Mouse (Mus musculus): ENCODE measurements around the gene Slc22a14. TPM values are rescaled to one million over a fixed set of nuclear protein-coding genes. Genes with fewer than 3 reads are reported as not detected.
A peak's percentile ranks its signal among the peaks of the same experiment; 100 is the strongest.

Slc22a14 gene
- polyA plus RNA-seq, 1 experiment from 2014 or later, result not detected

- ATAC-seq (ENCODE audit: low read depth), result no peak; the same call in 1 of the 2 replicates
- Histone ChIP-seq H3K4me2 (no peak overlapping the region), H3K36me3 (no peaks in the 10 kb centered on the region), H3K4me1 (replicated peaks) (no peaks in the 10 kb centered on the region), H3K9me3 (replicated peaks) (no peaks in the 10 kb centered on the region), H3K9ac (no peak overlapping the region), H3K27me3 (no peaks in the 10 kb centered on the region), H3K27ac (no peak overlapping the region), H3K4me3 (replicated peaks) (no peak overlapping the region)
- 35% methylated on average over 11 of the region's 11 CpGs for WGBS (ENCODE audit: insufficient replicate concordance)
- peak; percentile 8 for DNase-seq
Measured at GRCm38 (mm10) chr9:119192202-119192990, 173.0 kb downstream of the Slc22a14 start.

- no peak for DNase-seq
- Histone ChIP-seq H3K27ac (no peak overlapping the region), H3K27me3 (no peaks in the 10 kb centered on the region), H3K36me3 (no peaks in the 10 kb centered on the region), H3K4me1 (replicated peaks) (no peaks in the 10 kb centered on the region), H3K4me2 (no peak overlapping the region), H3K4me3 (replicated peaks) (no peak overlapping the region), H3K9me3 (replicated peaks) (no peaks in the 10 kb centered on the region), H3K9ac (no peak overlapping the region)
- 28% methylated on average over 3 of the region's 3 CpGs for WGBS (ENCODE audit: insufficient replicate concordance)
- no peak for ATAC-seq (ENCODE audit: low read depth)
Measured at GRCm38 (mm10) chr9:119181241-119181728, 184.1 kb downstream of the Slc22a14 start.

- ATAC-seq (ENCODE audit: low read depth), result no peak
- Histone ChIP-seq H3K4me2 (no peak overlapping the region), H3K27me3 (no peaks in the 10 kb centered on the region), H3K9ac (no peak overlapping the region), H3K36me3 (no peaks in the 10 kb centered on the region), H3K9me3 (replicated peaks) (no peaks in the 10 kb centered on the region), H3K4me3 (replicated peaks) (no peak overlapping the region), H3K4me1 (replicated peaks) (no peaks in the 10 kb centered on the region), H3K27ac (no peak overlapping the region)
- WGBS (ENCODE audit: insufficient replicate concordance), result 67% methylated on average over 11 of the region's 11 CpGs
- DNase-seq, result no peak
Measured at GRCm38 (mm10) chr9:119179292-119179691, 186.1 kb downstream of the Slc22a14 start.

GRCm38 (mm10) chr9:119167608-119168007 is 197.7 kb downstream of the Slc22a14 start:
- WGBS (ENCODE audit: insufficient replicate concordance), result 88% methylated on average over 2 of the region's 2 CpGs
- H3K4me3 ChIP-seq (replicated peaks), result no peak overlapping the region
- no peaks in the 10 kb centered on the region for H3K36me3 ChIP-seq
- ATAC-seq (ENCODE audit: low read depth) (no peak), DNase-seq (no peak)
- no peak overlapping the region for H3K27ac ChIP-seq
- H3K4me2 ChIP-seq, result no peak overlapping the region
- H3K4me1 ChIP-seq (replicated peaks), result 0 out of 2 replicates have a peak, but pooled peaks cover 4% of the 10 kb centered on the region
- H3K27me3 ChIP-seq, result no peaks in the 10 kb centered on the region
- no peaks in the 10 kb centered on the region for H3K9me3 ChIP-seq (replicated peaks)
- H3K9ac ChIP-seq, result no peak overlapping the region

GRCm38 (mm10) chr9:119165548-119165947 is 199.8 kb downstream of the Slc22a14 start:
- H3K9me3 ChIP-seq (replicated peaks), result no peaks in the 10 kb centered on the region
- ATAC-seq (ENCODE audit: low read depth) (no peak), DNase-seq (no peak)
- no peaks in the 10 kb centered on the region for H3K27me3 ChIP-seq
- H3K27ac ChIP-seq, result peak overlapping the region; percentile 55; the same call in 1 of the 2 replicates
- no peak overlapping the region for H3K4me2 ChIP-seq
- H3K9ac ChIP-seq, result no peak overlapping the region
- 66% methylated on average over 6 of the region's 6 CpGs for WGBS (ENCODE audit: insufficient replicate concordance)
- no peaks in the 10 kb centered on the region for H3K36me3 ChIP-seq
- H3K4me1 ChIP-seq (replicated peaks), result 0 out of 2 replicates have a peak, but pooled peaks cover 4% of the 10 kb centered on the region
- H3K4me3 ChIP-seq (replicated peaks), result no peak overlapping the region

- 0 out of 2 replicates have a peak, but pooled peaks cover 4% of the 10 kb centered on the region for H3K4me1 ChIP-seq (replicated peaks)
- H3K27me3 ChIP-seq, result no peaks in the 10 kb centered on the region
- peak overlapping the region; percentile 63; the same call in 1 of the 2 replicates for H3K27ac ChIP-seq
- H3K9me3 ChIP-seq (replicated peaks), result no peaks in the 10 kb centered on the region
- no peaks in the 10 kb centered on the region for H3K36me3 ChIP-seq
- no peak overlapping the region for H3K4me3 ChIP-seq (replicated peaks)
- 64% methylated on average over 7 of the region's 7 CpGs for WGBS (ENCODE audit: insufficient replicate concordance)
- no peak overlapping the region for H3K4me2 ChIP-seq
- no peak for DNase-seq
- peak; percentile 75 for ATAC-seq (ENCODE audit: low read depth)
- H3K9ac ChIP-seq, result no peak overlapping the region
Measured at GRCm38 (mm10) chr9:119164743-119165142, 200.6 kb downstream of the Slc22a14 start.

- Histone ChIP-seq H3K27me3 (peaks cover 23% of the 10 kb centered on the region), H3K4me2 (no peak overlapping the region), H3K9me3 (replicated peaks) (no peaks in the 10 kb centered on the region), H3K4me1 (replicated peaks) (0 out of 2 replicates have a peak, but pooled peaks cover 9% of the 10 kb centered on the region), H3K27ac (no peak overlapping the region), H3K9ac (no peak overlapping the region), H3K4me3 (replicated peaks) (no peak overlapping the region), H3K36me3 (no peaks in the 10 kb centered on the region)
- DNase-seq, result no peak
- 75% methylated on average over 3 of the region's 3 CpGs for WGBS (ENCODE audit: insufficient replicate concordance)
- ATAC-seq (ENCODE audit: low read depth), result no peak
Measured at GRCm38 (mm10) chr9:119160689-119161088, 204.7 kb downstream of the Slc22a14 start.

GRCm38 (mm10) chr9:119158861-119159260 is 206.5 kb downstream of the Slc22a14 start, which contains the start of gene Gm47289:
Gm47289 (plus strand) TSS chr9:119159161.
- Histone ChIP-seq H3K36me3 (no peaks in the 10 kb centered on the region), H3K27me3 (peaks cover 30% of the 10 kb centered on the region), H3K4me3 (replicated peaks) (no peak within 1 kb of the TSS), H3K9me3 (replicated peaks) (no peaks in the 10 kb centered on the region), H3K9ac (no peak within 1 kb of the TSS), H3K27ac (no peak within 1 kb of the TSS), H3K4me1 (replicated peaks) (0 out of 2 replicates have a peak, but pooled peaks cover 5% of the 10 kb centered on the region), H3K4me2 (no peak within 1 kb of the TSS)
- ATAC-seq (ENCODE audit: low read depth) (no peak), DNase-seq (no peak)
- 18% methylated on average over 4 of the region's 4 CpGs for WGBS (ENCODE audit: insufficient replicate concordance)

GRCm38 (mm10) chr9:119156278-119157201 is 208.8 kb downstream of the Slc22a14 start, which contains the start of gene Acaa1b:
Acaa1b (minus strand) TSS chr9:119157093.
- no peaks in the 10 kb centered on the region for H3K36me3 ChIP-seq
- peak within 1 kb of the TSS; percentile 52 for H3K4me3 ChIP-seq (replicated peaks)
- H3K4me1 ChIP-seq (replicated peaks), result 0 out of 2 replicates have a peak, but pooled peaks cover 5% of the 10 kb centered on the region
- H3K9me3 ChIP-seq (replicated peaks), result no peaks in the 10 kb centered on the region
- peak within 1 kb of the TSS; percentile 62 for H3K4me2 ChIP-seq
- ATAC-seq (ENCODE audit: low read depth), result peak; percentile 67
- peak; percentile 18 for DNase-seq
- H3K27ac ChIP-seq, result no peak within 1 kb of the TSS
- 1% methylated on average over 65 of the region's 65 CpGs for WGBS (ENCODE audit: insufficient replicate concordance)
- H3K27me3 ChIP-seq, result peaks cover 30% of the 10 kb centered on the region
- no peak within 1 kb of the TSS; the same call in 1 of the 2 replicates for H3K9ac ChIP-seq

- ATAC-seq (ENCODE audit: low read depth) (no peak), DNase-seq (no peak)
- 36% methylated on average over 7 of the region's 7 CpGs for WGBS (ENCODE audit: insufficient replicate concordance)
- H3K27ac ChIP-seq, result no peak overlapping the region
- H3K4me3 ChIP-seq (replicated peaks), result no peak overlapping the region
- H3K4me1 ChIP-seq (replicated peaks), result 0 out of 2 replicates have a peak, but pooled peaks cover 5% of the 10 kb centered on the region
- peaks cover 30% of the 10 kb centered on the region for H3K27me3 ChIP-seq
- no peak overlapping the region; the same call in 1 of the 2 replicates for H3K4me2 ChIP-seq
- no peaks in the 10 kb centered on the region for H3K9me3 ChIP-seq (replicated peaks)
- no peaks in the 10 kb centered on the region for H3K36me3 ChIP-seq
- H3K9ac ChIP-seq, result no peak overlapping the region
Measured at GRCm38 (mm10) chr9:119155826-119156225, 209.5 kb downstream of the Slc22a14 start.

- no peak overlapping the region for H3K27ac ChIP-seq
- H3K36me3 ChIP-seq, result no peaks in the 10 kb centered on the region
- H3K27me3 ChIP-seq, result peaks cover 30% of the 10 kb centered on the region
- no peak overlapping the region for H3K9ac ChIP-seq
- no peak for DNase-seq
- 62% methylated on average over 8 of the region's 8 CpGs for WGBS (ENCODE audit: insufficient replicate concordance)
- H3K4me2 ChIP-seq, result no peak overlapping the region
- no peak overlapping the region for H3K4me3 ChIP-seq (replicated peaks)
- 0 out of 2 replicates have a peak, but pooled peaks cover 5% of the 10 kb centered on the region for H3K4me1 ChIP-seq (replicated peaks)
- no peak for ATAC-seq (ENCODE audit: low read depth)
- H3K9me3 ChIP-seq (replicated peaks), result no peaks in the 10 kb centered on the region
Measured at GRCm38 (mm10) chr9:119155416-119155815, 209.9 kb downstream of the Slc22a14 start.

Data from liver, embryonic 13.5 days (tissue).